Mouse (Mus musculus) intestine, embryonic 14.5 days (tissue): Measurements from ENCODE around the gene Gbf1. TPM values are rescaled to one million over a fixed set of nuclear protein-coding genes. Genes with fewer than 3 reads are reported as not detected.

Experiments
- ATAC-seq: fragments of 200-750 bp; cut with Nextera tagmentation; replicated peaks from 2 replicates; pipeline ENCODE4 v1.8.0; 2017; ENCODE audit warnings: low read depth, moderate number of reproducible peaks, moderate TSS enrichment, moderate library complexity; ENCODE audit not compliant: low FRiP score, low TSS enrichment
- DNase-seq: peaks from one replicate; pipeline ENCODE4 v3.0.0-alpha.2; 2018; ENCODE audit warnings: low spot score
- H3K27ac ChIP-seq: fragments of 300-500 bp; sonication (generic); 2 replicates; pipeline ENCODE4 v1.5.1; 2014; ENCODE audit warnings: low read depth, mild to moderate bottlenecking, control low read depth
- H3K27me3 ChIP-seq: fragments of 300-500 bp; sonication (generic); replicated peaks from 2 replicates; pipeline ENCODE4 v1.6.1; 2014; ENCODE audit warnings: low read length, control low read depth; ENCODE audit not compliant: control insufficient read depth, insufficient read depth
- H3K36me3 ChIP-seq: fragments of 300-500 bp; sonication (generic); 2 replicates; pipeline ENCODE4 v1.6.1; 2014; ENCODE audit warnings: low read length, control low read depth; ENCODE audit not compliant: control insufficient read depth, insufficient read depth
- H3K4me1 ChIP-seq: fragments of 300-500 bp; sonication (generic); replicated peaks from 2 replicates; pipeline ENCODE4 v1.6.1; 2014; ENCODE audit warnings: low read length, control low read depth, mixed read lengths; ENCODE audit not compliant: control insufficient read depth, insufficient read depth
- H3K4me2 ChIP-seq: fragments of 300-500 bp; sonication (generic); 2 replicates; pipeline ENCODE4 v1.6.1; 2014; ENCODE audit warnings: low read length
- H3K4me3 ChIP-seq: fragments of 300-500 bp; sonication (generic); 2 replicates; pipeline ENCODE4 v1.5.1; 2014; ENCODE audit warnings: low read depth, low read length, control low read depth, mixed read lengths
- H3K9ac ChIP-seq: fragments of 300-500 bp; sonication (generic); 2 replicates; pipeline ENCODE4 v1.6.1; 2014; ENCODE audit warnings: mild to moderate bottlenecking, low read length
- H3K9me3 ChIP-seq: fragments of 300-500 bp; sonication (generic); 2 replicates; pipeline ENCODE4 v1.6.1; 2016; ENCODE audit warnings: low read length, control low read depth; ENCODE audit not compliant: control insufficient read depth
- WGBS: fragments of 180-500 bp; shearing (Covaris S2); extraction: QIAGEN DNeasy Blood & Tissue Kit; methylation state at CpG from one replicate; pipeline ENCODE4 v1.1.7; 2014; 5-methylcytosine and 5-hydroxymethylcytosine counted together
- polyA plus RNA-seq: library from polyadenylated mRNA; unstranded; fragments of >200 nt; fragmentation: Nextera tagmentation; extraction: Ambion mirVana; gene quantifications from 2 replicates; pipeline ENCODE4 v1.2.1, GENCODE M21; 2014

Gene Gbf1
- polyA plus RNA-seq, 1 experiment from 2014 or later: 41.6 TPM

DNA sequence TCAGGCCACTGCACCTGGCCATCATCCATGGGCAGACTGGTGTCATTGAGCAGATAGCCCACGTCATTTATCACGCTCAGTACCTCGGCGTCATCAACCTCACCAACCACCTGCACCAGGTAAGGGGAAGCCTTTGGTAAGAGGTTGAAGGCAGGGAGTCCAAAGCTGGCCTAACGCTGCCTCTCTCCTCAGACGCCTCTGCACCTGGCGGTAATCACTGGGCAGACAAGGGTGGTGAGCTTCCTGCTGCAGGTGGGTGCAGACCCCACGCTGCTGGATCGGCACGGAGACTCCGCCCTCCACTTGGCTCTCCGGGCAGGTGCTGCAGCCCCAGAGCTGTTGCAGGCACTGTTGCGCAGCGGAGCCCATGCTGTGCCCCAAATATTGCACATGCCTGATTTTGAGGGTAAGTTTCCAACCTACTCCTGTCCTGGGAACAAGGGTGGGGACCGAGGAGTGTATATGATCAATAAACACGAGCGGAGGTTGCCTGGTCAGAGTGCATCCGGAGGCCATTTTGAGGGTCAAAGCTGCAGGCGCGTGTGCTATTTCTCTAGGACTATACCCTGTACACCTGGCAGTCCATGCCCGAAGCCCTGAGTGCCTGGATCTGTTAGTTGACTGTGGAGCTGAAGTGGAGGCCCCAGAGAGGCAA is 157.5 kb downstream of the Gbf1 start:
- Histone ChIP-seq H3K4me1 (peaks cover 20% of the 10 kb centered on the region), H3K9me3 (no peaks in the 10 kb centered on the region), H3K4me2 (no peak overlapping the region), H3K9ac (no peak overlapping the region), H3K4me3 (no peak overlapping the region), H3K27ac (no peak overlapping the region), H3K27me3 (peaks cover 3% of the 10 kb centered on the region; the same call in 1 of the 2 replicates), H3K36me3 (peaks cover 34% of the 10 kb centered on the region)
- whole genome bisulfite sequencing: 83% methylated on average over 21 of the region's 21 CpGs
- ATAC-seq (no peak), DNase-seq (peak; percentile 52)

DNA sequence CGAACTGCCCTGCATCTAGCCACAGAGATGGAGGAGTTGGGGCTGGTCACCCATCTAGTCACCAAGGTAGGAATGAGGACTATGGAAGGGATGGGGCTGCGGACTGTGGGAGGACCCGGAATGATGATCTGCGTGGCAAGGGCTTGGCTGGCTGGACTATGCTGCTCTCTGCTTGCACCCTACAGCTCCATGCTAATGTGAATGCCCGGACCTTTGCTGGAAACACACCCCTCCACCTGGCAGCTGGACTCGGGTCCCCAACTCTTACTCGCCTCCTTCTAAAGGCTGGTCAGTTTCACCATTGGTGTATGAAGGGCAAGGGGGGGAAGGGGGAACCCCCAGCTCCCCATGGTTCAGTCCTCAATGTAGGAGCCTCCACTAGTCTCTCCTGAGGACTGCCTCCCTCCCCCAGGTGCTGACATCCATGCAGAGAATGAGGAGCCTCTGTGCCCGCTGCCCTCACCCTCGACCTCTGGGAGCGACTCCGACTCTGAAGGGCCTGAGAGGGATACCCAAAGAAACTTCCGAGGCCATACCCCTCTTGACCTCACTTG is 158.1 kb downstream of the Gbf1 start:
- no peaks in the 10 kb centered on the region for H3K9me3 ChIP-seq
- DNase-seq: peak; percentile 49
- peaks cover 34% of the 10 kb centered on the region for H3K36me3 ChIP-seq
- ATAC-seq: no peak
- no peak overlapping the region for H3K4me2 ChIP-seq
- peaks cover 26% of the 10 kb centered on the region for H3K4me1 ChIP-seq
- no peak overlapping the region for H3K27ac ChIP-seq
- peaks cover 6% of the 10 kb centered on the region; the same call in 1 of the 2 replicates for H3K27me3 ChIP-seq
- 91% methylated on average over 12 of the region's 12 CpGs for WGBS
- H3K4me3 ChIP-seq: no peak overlapping the region
- H3K9ac ChIP-seq: no peak overlapping the region

DNA sequence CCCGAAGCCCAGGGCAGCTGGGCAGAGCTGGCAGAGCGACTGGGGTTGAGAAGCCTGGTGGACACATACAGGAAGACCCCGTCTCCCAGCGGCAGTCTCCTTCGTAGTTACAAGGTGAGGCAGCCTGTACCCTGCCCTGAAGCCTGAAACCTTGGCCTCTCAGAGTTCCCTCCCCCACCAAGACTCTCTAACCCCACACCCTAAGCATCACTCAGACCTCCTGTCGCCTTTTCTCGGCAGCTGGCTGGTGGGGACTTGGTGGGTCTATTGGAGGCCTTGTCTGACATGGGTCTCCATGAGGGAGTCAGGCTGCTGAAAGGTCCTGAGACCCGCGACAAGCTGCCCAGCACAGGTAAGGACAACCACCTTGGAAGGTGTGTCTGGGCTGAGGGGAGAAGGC is 159.0 kb downstream of the Gbf1 start:
- 87% methylated on average over 9 of the region's 9 CpGs for WGBS

DNA sequence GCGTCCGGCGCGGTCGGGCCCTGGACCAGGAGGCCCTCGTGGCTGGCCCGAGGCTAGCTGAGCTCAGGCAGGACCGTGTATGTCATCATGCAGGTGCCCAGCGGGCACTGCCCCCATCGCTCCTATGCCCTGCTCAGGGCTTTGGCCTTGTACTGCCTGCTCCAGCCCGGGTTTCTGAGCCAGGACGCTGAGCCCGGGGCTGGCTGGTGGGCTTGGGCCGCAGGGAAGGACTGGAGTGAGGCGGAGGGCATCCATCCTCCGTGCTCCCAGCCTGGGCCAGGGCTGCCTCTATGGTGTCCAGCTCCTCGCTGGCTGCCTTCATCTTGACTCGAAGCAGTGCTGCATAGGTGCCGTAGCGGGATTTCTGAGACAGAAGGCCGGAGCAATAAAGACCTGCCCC is 160.3 kb downstream of the Gbf1 start:
- Histone ChIP-seq H3K36me3 (peaks cover 32% of the 10 kb centered on the region), H3K4me2 (no peak overlapping the region), H3K4me1 (peaks cover 39% of the 10 kb centered on the region), H3K4me3 (no peak overlapping the region), H3K9ac (no peak overlapping the region), H3K27me3 (peaks cover 20% of the 10 kb centered on the region), H3K9me3 (no peaks in the 10 kb centered on the region), H3K27ac (no peak overlapping the region)
- DNase-seq: no peak
- 92% methylated on average over 20 of the region's 21 CpGs for WGBS
- no peak for ATAC-seq

More for the DNA sequence above, 159.0 kb downstream of the Gbf1 start:
- no peak for ATAC-seq
- no peak overlapping the region for H3K27ac ChIP-seq
- no peak for DNase-seq
- peaks cover 9% of the 10 kb centered on the region for H3K27me3 ChIP-seq
- H3K4me1 ChIP-seq: peaks cover 32% of the 10 kb centered on the region
- H3K36me3 ChIP-seq: peaks cover 34% of the 10 kb centered on the region
- H3K9ac ChIP-seq: no peak overlapping the region
- no peaks in the 10 kb centered on the region for H3K9me3 ChIP-seq
- no peak overlapping the region for H3K4me3 ChIP-seq
- no peak overlapping the region for H3K4me2 ChIP-seq

DNA sequence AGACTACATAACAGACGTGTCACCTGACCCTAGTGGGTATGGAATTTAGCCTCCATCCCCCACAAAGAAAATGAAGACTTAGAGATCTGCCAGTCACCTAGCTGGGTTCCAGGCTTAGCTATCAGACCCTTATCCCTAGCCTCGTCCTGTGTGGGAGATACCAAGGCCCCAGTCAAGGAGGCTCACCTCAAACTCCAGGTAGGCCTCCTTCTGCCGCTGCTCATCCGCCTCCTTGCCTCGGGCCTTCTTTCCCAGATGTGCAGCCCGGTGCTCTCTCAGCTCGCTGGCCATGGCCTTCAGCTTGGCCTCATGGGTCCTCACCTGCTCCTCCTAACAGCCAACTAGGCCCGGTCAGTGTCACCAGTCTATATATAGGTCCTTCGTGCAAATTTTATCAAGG is 160.8 kb downstream of the Gbf1 start:
- Histone ChIP-seq H3K9ac (no peak overlapping the region), H3K4me2 (no peak overlapping the region), H3K9me3 (no peaks in the 10 kb centered on the region), H3K27me3 (peaks cover 25% of the 10 kb centered on the region), H3K4me1 (peaks cover 40% of the 10 kb centered on the region), H3K4me3 (no peak overlapping the region), H3K36me3 (peaks cover 28% of the 10 kb centered on the region), H3K27ac (no peak overlapping the region)
- 81% methylated on average over 9 of the region's 9 CpGs for WGBS
- ATAC-seq: no peak
- DNase-seq: peak; percentile 41

DNA sequence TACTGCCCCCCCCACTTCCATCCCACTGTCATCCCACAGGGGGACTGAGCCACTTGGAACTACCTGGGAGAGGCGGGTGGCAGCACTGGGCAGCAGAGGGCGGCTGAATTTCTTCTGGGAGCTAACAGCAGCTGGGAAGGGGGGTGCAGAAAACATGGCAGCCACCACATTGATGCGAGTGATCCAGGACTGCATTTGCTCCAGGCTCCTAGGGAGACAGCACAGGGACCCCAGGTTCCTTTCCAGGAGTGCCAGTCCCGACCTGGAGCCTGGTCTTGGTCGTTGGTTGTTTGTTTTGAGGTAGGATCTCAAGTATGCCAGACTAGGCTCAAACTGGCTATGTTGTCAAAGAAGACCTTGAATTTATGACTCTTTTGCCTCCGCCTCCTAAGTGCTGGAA is 161.3 kb downstream of the Gbf1 start:
- ATAC-seq (no peak), DNase-seq (no peak)
- Histone ChIP-seq H3K9ac (no peak overlapping the region), H3K4me2 (no peak overlapping the region), H3K27me3 (peaks cover 28% of the 10 kb centered on the region), H3K27ac (no peak overlapping the region), H3K9me3 (no peaks in the 10 kb centered on the region), H3K4me3 (no peak overlapping the region), H3K36me3 (peaks cover 28% of the 10 kb centered on the region), H3K4me1 (peaks cover 43% of the 10 kb centered on the region)
- WGBS: 65% methylated on average over 6 of the region's 6 CpGs

DNA sequence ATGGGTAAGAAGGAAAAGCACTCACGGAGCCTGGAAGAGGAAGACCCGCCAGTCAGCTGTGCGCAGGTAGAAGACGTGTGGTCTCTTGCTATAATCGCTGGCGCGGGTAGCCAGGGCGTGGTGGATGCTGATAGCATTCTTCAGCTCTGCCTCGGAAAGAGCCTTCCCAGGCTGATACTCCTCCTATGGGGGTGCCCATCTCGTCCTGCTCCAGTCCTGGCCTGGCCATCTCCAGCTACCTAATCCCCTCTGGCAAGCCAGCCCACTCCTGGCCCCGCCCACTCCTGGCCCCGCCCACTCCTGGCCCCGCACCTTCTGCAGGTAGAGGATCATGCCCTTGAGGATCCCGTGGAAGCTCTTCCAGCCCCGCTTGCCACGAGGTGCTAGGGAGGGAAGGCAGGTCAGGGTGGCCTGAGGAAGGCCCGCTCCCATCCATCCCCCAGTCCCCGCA is 161.9 kb downstream of the Gbf1 start:
- ATAC-seq (no peak), DNase-seq (no peak)
- peak overlapping the region; percentile 90; the same call in 1 of the 2 replicates for H3K27ac ChIP-seq
- peaks cover 34% of the 10 kb centered on the region for H3K27me3 ChIP-seq
- peaks cover 42% of the 10 kb centered on the region for H3K4me1 ChIP-seq
- H3K4me2 ChIP-seq: peak overlapping the region; percentile 61
- H3K9me3 ChIP-seq: no peaks in the 10 kb centered on the region
- peak overlapping the region; percentile 29 for H3K9ac ChIP-seq
- H3K36me3 ChIP-seq: peaks cover 28% of the 10 kb centered on the region
- H3K4me3 ChIP-seq: no peak overlapping the region; the same call in 1 of the 2 replicates
- 21% methylated on average over 18 of the region's 18 CpGs for WGBS

DNA sequence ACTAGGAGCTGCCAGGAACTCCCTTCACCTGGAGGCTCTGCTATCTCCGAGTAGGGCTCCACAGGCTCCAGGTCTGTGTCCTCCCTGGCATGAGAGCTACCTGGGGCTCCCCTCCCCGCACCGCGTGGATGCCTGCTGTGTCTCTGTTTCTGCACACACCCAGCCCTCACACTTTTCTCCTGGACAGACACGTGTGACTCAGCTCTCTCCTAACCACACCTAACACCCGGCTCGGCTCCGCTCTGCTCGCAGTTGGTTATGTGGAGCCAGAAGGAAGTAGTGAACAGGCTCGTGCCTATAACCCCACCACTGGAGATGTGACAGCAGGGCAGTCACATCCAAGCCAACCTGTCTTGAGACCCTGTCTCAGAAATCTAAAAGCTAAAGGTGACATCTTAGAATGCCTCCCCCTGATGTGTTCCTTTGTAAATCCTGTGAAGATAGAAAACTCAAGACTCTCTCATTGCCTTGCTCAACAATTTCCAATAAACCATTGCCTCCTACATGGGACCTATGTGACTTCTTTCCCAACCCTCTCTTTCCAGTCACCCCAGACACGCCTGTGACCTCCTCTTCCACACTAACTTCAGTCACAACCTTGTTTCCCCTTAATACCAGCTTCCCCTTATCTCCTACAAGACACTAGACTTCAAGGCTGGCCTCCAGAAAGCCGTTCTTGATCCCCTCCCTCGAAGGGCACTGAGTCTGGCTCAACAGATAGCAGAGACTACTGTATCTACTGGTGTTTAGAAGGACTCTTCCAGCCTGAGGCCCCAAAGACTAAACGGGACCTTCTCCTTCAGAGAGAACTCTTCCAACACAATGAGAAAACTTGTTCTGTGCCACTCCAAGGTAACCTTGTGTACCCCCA is 162.8 kb downstream of the Gbf1 start:
- peaks cover 24% of the 10 kb centered on the region for H3K36me3 ChIP-seq
- peak overlapping the region; percentile 90 for H3K27ac ChIP-seq
- H3K9me3 ChIP-seq: no peaks in the 10 kb centered on the region
- ATAC-seq: no peak
- DNase-seq: peak; percentile 69
- H3K4me3 ChIP-seq: peak overlapping the region; percentile 13; the same call in 1 of the 2 replicates
- peaks cover 38% of the 10 kb centered on the region for H3K27me3 ChIP-seq
- WGBS: 15% methylated on average over 14 of the region's 14 CpGs
- peaks cover 48% of the 10 kb centered on the region for H3K4me1 ChIP-seq
- H3K9ac ChIP-seq: peak overlapping the region; percentile 29
- H3K4me2 ChIP-seq: peak overlapping the region; percentile 61
